Mouse (Mus musculus) neural tube, embryonic 13.5 days (tissue): ENCODE data around the gene AW011738. TPM values are rescaled to one million over a fixed set of nuclear protein-coding genes. Genes with fewer than 3 reads are reported as not detected.

Experiments used
- ATAC-seq: fragments of 200-750 bp; cut with Nextera tagmentation; 2 replicates; pipeline ENCODE4 v1.8.0; 2017; ENCODE audit warnings: low read depth, mild to moderate bottlenecking, moderate TSS enrichment, moderate library complexity
- H3K27ac ChIP-seq: fragments of 300-500 bp; sonication (generic); replicated peaks from 2 replicates; pipeline ENCODE4 v1.5.1; 2015; ENCODE audit warnings: moderate library complexity, mild to moderate bottlenecking, inconsistent platforms
- H3K27me3 ChIP-seq: fragments of 300-500 bp; sonication (generic); 2 replicates; pipeline ENCODE4 v1.6.1; 2015; ENCODE audit warnings: mild to moderate bottlenecking, inconsistent platforms
- H3K36me3 ChIP-seq: fragments of 300-500 bp; sonication (generic); 2 replicates; pipeline ENCODE4 v1.6.1; 2015; ENCODE audit warnings: mild to moderate bottlenecking, inconsistent platforms
- H3K4me1 ChIP-seq: fragments of 300-500 bp; sonication (generic); replicated peaks from 2 replicates; pipeline ENCODE4 v1.6.1; 2015; ENCODE audit warnings: inconsistent platforms
- H3K4me2 ChIP-seq: fragments of 300-500 bp; sonication (generic); 2 replicates; pipeline ENCODE4 v1.6.1; 2015; ENCODE audit warnings: inconsistent platforms, mild to moderate bottlenecking, moderate library complexity
- H3K4me3 ChIP-seq: fragments of 300-500 bp; sonication (generic); 2 replicates; pipeline ENCODE4 v1.5.1; 2015; ENCODE audit warnings: mild to moderate bottlenecking, inconsistent platforms
- H3K9ac ChIP-seq: fragments of 300-500 bp; sonication (generic); 2 replicates; pipeline ENCODE4 v1.6.1; 2015; ENCODE audit warnings: moderate library complexity, mild to moderate bottlenecking, inconsistent platforms
- H3K9me3 ChIP-seq: fragments of 300-500 bp; sonication (generic); 2 replicates; pipeline ENCODE4 v1.6.1; 2016; ENCODE audit warnings: inconsistent platforms
- WGBS: fragments of 180-500 bp; shearing (Covaris S2); methylation state at CpG from one replicate; pipeline ENCODE4 v1.1.7; 2015; 5-methylcytosine and 5-hydroxymethylcytosine counted together
- polyA plus RNA-seq: library from polyadenylated mRNA; unstranded; fragments of >200 nt; fragmentation: Nextera tagmentation; extraction: Ambion mirVana; gene quantifications from 2 replicates; pipeline ENCODE4 v1.2.1, GENCODE M21; 2015

The AW011738 gene
- polyA plus RNA-seq, 1 experiment from 2014 or later = 5.1 TPM

DNA sequence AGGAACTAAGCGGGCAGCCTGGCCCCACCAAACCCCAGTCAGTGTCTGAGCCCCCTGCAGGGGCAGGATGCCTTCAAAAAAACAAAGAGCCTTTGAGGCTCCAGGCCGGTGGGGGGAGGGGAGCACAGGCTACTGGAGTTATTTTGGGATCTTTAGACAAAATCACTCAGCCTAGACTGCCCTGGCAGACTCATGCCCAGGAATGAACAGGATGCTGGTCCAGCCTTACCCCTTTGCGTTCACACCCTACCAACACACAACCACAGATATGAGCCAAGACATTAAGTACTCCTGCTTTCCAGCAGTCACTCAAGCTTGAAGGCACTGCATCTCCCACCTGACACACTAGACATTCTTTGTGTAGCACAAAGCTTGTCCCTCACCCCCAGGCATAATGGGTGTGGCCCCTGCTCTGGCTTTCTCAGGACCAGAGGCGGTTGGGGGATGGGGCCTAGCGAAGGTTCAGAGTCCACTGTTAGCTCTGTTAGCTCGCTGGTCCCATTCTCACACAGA is 14.2 kb upstream of the AW011738 start:
- Histone ChIP-seq H3K9me3 (no peaks in the 10 kb centered on the region), H3K36me3 (peaks cover 42% of the 10 kb centered on the region), H3K27me3 (no peaks in the 10 kb centered on the region), H3K4me1 (peaks cover 100% of the 10 kb centered on the region), H3K9ac (peak overlapping the region; percentile 51), H3K4me2 (peak overlapping the region; percentile 35), H3K4me3 (no peak overlapping the region), H3K27ac (peak overlapping the region; percentile 98)
- ATAC-seq = peak; percentile 36; the same call in 1 of the 2 replicates
- WGBS = 11% methylated on average over 6 of the region's 6 CpGs

DNA sequence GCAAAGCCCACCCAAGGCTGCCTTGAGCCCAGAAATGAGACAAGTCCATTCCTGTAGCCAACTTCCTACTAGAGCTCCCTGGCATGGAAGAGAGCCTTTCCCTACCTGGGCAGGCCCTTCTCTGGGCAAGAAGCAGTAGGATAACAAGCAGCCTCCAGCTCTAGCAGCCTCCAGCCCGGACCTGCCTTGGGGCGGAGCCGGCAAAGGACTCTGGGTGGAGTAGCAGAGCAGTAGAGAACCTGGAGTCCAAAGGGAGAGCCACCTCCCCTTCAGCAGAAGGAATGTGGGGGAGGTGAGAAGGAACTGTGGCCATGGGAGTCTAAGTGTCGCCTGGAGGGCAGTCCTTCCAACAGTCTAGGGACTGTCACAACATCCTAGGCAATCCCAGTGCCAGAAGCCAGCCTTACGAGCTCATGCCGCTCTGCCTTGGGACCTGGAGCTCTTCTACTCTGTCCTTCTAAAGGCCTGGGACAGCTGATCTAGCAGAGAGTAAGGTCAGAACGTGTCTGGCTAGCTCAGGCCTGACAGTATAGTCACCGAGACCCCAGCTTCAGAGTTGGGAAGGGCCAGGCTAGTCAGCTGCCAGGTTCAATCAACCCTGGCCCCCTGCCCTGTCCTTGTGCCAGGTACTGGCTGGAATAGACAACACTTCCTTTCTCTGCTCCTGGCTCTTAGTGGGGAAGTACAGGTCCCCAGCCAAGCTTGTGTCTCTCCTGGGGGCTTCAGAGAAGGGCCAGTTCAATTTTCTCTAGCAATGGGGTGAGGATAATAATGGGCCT is 10.5 kb upstream of the AW011738 start:
- Histone ChIP-seq H3K9ac (peak overlapping the region; percentile 42; the same call in 1 of the 2 replicates), H3K4me3 (no peak overlapping the region), H3K36me3 (peaks cover 55% of the 10 kb centered on the region), H3K27ac (0 out of 2 replicates have a peak overlapping the region, but pooled peaks have one; percentile 28), H3K9me3 (no peaks in the 10 kb centered on the region), H3K4me1 (peaks cover 90% of the 10 kb centered on the region), H3K4me2 (peak overlapping the region; percentile 88; the same call in 1 of the 2 replicates), H3K27me3 (no peaks in the 10 kb centered on the region)
- WGBS = 55% methylated on average over 8 of the region's 8 CpGs
- no peak for ATAC-seq

DNA sequence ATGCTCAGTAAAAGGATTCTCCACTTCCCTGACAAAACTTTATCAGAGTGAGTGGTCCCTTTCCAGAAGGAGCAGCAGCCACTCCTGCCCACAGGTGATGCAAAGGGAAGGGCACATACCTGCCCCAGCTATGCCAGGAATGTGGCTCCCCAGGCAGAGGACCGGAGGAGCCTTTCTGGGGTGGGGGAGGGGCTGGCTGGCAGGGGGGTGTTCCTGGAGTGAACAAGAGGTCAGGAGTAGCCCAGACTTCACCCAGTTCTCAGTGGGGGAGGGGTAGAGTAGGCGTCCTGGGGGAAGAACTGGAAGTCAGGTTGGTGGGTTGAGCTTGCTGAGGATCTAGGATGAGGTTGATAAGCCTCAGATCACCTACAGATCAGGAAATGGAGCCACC is 9.9 kb upstream of the AW011738 start:
- WGBS = 25% methylated on average over 2 of the region's 2 CpGs
- H3K27ac ChIP-seq = 0 out of 2 replicates have a peak overlapping the region, but pooled peaks have one; percentile 28
- H3K9ac ChIP-seq = peak overlapping the region; percentile 95; the same call in 1 of the 2 replicates
- H3K27me3 ChIP-seq = no peaks in the 10 kb centered on the region
- peaks cover 85% of the 10 kb centered on the region for H3K4me1 ChIP-seq
- H3K9me3 ChIP-seq = no peaks in the 10 kb centered on the region
- ATAC-seq = no peak
- no peak overlapping the region for H3K4me3 ChIP-seq
- peak overlapping the region; percentile 88; the same call in 1 of the 2 replicates for H3K4me2 ChIP-seq
- H3K36me3 ChIP-seq = peaks cover 55% of the 10 kb centered on the region

DNA sequence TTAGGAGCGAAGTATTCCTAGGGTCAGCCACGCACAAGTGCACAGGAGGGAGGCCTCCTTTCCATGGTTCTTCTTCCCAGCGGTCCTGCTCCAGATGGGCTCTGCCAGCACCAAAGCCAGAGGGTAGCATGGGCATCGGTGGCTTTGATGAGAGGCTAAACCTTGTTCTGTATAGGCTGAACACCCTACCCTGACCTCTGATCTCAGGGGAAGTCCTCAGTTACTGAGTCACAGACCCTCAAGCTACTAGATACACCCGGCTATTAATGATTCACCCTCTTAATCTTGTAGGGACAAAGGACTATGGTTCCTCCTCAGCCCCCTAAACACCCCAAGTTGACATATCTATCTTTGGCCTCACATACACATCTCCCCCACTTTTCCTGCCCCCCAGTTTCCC is 9.2 kb upstream of the AW011738 start:
- Histone ChIP-seq H3K4me1 (peaks cover 77% of the 10 kb centered on the region), H3K9ac (peak overlapping the region; percentile 95; the same call in 1 of the 2 replicates), H3K27ac (no peak overlapping the region), H3K4me2 (peak overlapping the region; percentile 88), H3K36me3 (peaks cover 55% of the 10 kb centered on the region), H3K9me3 (no peaks in the 10 kb centered on the region), H3K27me3 (no peaks in the 10 kb centered on the region), H3K4me3 (peak overlapping the region; percentile 91)
- 63% methylated on average over 5 of the region's 5 CpGs for WGBS
- ATAC-seq = no peak

DNA sequence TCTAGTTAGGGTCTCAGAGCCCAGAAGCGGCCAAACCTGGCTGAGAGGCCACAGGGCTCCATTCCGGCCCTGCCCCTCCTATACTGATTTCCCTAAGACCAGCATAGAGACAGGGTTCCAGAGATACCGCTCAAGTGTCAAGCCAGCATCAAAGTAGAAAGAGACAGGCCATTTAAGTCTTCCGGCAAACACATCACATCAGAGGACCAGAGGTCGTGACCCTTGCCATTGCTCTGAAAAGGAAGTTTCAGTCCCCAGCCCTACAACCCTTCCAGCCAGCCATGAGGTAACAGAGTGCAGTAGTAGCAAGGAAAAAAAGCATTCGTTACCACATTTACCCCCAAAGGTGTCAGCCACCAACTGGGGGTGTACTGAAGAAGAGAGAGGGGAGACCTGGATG is 8.8 kb upstream of the AW011738 start:
- ATAC-seq = no peak
- H3K4me1 ChIP-seq = peaks cover 73% of the 10 kb centered on the region
- H3K4me3 ChIP-seq = peak overlapping the region; percentile 91
- WGBS = 25% methylated on average over 6 of the region's 6 CpGs
- no peaks in the 10 kb centered on the region for H3K27me3 ChIP-seq
- no peaks in the 10 kb centered on the region for H3K9me3 ChIP-seq
- peaks cover 55% of the 10 kb centered on the region for H3K36me3 ChIP-seq
- peak overlapping the region; percentile 95 for H3K9ac ChIP-seq
- peak overlapping the region; percentile 24; the same call in 1 of the 2 replicates for H3K27ac ChIP-seq
- H3K4me2 ChIP-seq = peak overlapping the region; percentile 88

DNA sequence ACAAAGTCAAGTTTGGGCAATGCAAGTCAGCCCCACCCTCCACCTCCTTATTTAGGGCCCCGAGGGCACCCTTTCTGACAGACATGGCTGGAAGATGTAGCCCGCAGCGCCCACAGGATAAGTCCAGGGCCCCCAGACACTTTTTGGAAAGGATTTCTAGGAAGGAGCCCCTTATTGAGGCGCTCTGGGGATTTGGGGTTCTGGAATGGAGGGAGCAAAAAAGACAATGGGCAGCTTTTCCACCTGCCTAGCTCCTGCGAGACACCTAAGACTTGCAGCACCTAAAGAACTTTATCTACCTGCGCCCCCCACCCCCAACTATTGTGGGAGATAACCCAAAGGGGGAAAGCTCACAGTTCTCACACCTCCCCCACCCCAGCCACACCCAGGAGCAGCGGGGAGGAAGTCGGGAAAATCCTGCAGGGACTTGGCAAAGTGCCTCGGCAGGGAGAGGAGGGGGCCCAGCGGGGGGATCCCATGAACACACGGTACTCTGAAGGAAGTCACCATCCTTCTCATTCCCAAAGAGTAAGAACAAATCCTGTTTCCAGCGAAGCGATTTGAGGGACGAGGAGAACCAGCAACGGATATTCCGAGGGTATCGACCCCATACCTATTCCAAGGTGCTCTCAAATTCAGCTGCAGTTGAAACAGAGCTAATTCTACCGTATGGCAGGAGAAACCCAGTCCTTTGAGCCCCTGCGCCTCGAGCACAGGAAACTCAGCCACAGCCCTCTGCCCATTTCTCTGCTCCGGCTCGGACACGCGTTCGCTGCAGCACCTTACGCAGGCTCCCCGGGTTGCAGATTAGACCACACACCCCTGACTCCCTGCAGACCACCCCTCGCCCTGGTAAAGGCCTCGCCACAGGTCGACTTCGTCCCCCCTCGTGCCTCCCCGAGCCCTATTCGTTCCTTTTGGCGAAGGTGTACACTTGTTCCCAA is 6.9 kb upstream of the AW011738 start:
- WGBS = 3% methylated on average over 35 of the region's 35 CpGs

DNA sequence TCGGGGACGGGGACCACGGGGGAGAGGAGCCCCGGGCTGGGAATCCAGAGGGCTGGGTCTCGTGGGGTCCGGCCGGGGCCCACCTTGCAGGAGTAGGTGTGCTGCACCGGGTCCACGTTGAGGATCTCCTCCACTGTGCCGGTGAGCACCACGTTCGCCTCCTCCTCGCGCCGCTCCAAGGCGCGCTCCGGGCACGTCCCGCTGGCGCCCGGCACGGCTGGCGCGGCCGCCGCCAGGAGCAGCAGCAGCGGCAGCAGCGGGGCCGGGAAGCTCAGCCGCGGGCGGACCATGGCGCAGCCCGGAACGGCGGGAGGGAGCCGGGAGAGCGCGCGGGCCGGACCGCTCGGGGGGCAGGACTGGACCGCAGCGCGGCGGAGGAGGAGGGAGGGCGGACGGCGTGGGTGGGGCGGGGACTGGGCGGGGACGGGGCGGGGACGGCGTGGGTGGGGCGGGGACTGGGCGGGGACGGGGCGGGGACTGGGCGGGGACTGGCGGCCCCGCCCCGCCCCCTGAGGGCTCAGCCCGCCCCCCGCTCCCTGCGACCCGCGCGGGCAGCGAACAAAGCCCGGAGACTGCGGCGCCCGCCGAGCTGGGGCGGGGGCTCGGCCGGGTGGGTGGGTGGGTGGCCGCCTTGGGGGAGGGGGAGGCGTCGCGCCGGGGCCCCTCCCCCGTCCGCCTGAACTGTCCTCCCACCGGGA is 5.8 kb upstream of the AW011738 start, which contains the start of gene Agrn:
Gene Agrn (minus strand): TSS at position 358 of the 698 bp plus-strand sequence.
- peak; percentile 78 for ATAC-seq
- under 1% methylated on average over 33 of the region's 88 CpGs for WGBS
- Histone ChIP-seq H3K4me2 (peak within 1 kb of the TSS; percentile 88), H3K9me3 (no peaks in the 10 kb centered on the region), H3K4me3 (peak within 1 kb of the TSS; percentile 91), H3K9ac (peak within 1 kb of the TSS; percentile 95), H3K36me3 (peaks cover 29% of the 10 kb centered on the region), H3K4me1 (peaks cover 44% of the 10 kb centered on the region), H3K27ac (peak within 1 kb of the TSS; percentile 97), H3K27me3 (peaks cover 3% of the 10 kb centered on the region; the same call in 1 of the 2 replicates)

More for the DNA sequence above, 6.9 kb upstream of the AW011738 start:
- Histone ChIP-seq H3K27ac (peak overlapping the region; percentile 89), H3K4me2 (peak overlapping the region; percentile 88), H3K36me3 (peaks cover 39% of the 10 kb centered on the region), H3K4me3 (peak overlapping the region; percentile 91), H3K9ac (peak overlapping the region; percentile 95), H3K9me3 (no peaks in the 10 kb centered on the region), H3K27me3 (no peaks in the 10 kb centered on the region), H3K4me1 (peaks cover 55% of the 10 kb centered on the region)
- 0 out of 2 replicates have a peak, but pooled peaks have one; percentile 1 for ATAC-seq

DNA sequence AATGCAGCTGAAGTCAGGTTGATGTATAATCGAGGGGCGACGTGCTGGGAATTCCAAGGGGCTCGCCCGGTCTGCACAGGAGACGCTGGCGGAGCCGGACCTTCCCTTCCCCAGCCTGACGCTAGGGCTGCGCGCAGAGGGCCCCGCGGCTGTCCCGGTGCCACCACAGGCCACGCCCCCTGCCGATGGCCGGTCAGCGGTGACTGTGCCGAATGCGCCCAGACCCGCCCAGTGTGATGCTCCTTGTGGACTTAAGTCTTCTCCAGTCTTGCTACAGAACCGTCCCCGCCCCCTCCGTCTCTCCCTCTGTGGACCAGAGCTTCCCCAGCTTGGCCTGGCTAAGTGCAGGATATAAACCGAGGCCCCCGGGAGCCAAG is 5.3 kb upstream of the AW011738 start:
- Histone ChIP-seq H3K4me1 (peaks cover 44% of the 10 kb centered on the region), H3K27ac (peak overlapping the region; percentile 97), H3K4me3 (peak overlapping the region; percentile 91), H3K9ac (peak overlapping the region; percentile 76), H3K27me3 (peaks cover 8% of the 10 kb centered on the region; the same call in 1 of the 2 replicates), H3K9me3 (no peaks in the 10 kb centered on the region), H3K36me3 (peaks cover 23% of the 10 kb centered on the region), H3K4me2 (peak overlapping the region; percentile 56)
- peak; percentile 94 for ATAC-seq
- WGBS = under 1% methylated on average over 26 of the region's 26 CpGs

DNA sequence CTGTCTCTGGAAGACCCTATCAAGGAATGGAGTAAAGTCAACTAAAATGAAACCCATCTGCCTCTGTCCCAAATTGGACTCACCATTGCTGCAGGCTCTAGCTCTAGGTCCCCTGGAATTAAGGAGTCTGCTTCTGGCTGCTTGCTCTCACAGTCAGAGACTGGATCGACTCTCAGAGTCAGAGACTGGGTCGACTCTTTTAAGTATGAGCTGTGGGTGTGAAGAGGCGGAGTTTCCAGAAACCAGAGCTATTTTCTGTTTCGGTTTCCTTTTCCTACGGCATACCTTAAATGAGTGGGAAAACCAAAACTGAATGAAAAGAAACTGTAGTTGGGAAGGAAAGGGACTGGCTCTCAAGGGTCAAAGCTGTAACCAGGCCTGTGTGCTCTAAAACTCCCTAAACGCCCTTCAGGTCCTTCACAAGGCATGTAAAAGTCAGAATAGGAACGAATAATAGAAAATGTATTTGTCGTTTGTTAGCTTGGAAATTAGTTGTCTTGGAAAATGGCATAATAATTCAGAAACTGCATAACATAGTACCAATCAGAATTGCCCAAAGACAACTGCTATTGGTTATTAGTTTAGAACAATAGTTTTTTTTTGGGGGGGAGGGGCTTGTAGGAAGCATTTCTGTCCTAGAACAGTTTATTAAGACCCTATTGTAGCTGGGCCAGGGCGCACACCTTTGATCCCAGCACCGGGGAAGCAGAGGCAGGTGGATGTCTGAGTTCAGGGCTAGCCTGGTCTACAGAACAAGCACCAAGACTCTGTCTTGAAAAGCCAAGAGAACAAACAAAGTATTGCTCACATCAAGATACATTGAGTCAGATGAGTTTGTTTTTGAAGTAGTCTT is 2.3 kb upstream of the AW011738 start, which contains the start of gene Isg15:
Gene Isg15 (minus strand): TSS at position 196 of the 853 bp plus-strand sequence.
- Histone ChIP-seq H3K4me2 (no peak within 1 kb of the TSS), H3K27me3 (peaks cover 26% of the 10 kb centered on the region; the same call in 1 of the 2 replicates), H3K4me1 (peaks cover 37% of the 10 kb centered on the region), H3K27ac (no peak within 1 kb of the TSS), H3K9me3 (no peaks in the 10 kb centered on the region), H3K4me3 (no peak within 1 kb of the TSS), H3K36me3 (no peaks in the 10 kb centered on the region), H3K9ac (no peak within 1 kb of the TSS)
- WGBS = 64% methylated on average over 10 of the region's 10 CpGs
- ATAC-seq = no peak

DNA sequence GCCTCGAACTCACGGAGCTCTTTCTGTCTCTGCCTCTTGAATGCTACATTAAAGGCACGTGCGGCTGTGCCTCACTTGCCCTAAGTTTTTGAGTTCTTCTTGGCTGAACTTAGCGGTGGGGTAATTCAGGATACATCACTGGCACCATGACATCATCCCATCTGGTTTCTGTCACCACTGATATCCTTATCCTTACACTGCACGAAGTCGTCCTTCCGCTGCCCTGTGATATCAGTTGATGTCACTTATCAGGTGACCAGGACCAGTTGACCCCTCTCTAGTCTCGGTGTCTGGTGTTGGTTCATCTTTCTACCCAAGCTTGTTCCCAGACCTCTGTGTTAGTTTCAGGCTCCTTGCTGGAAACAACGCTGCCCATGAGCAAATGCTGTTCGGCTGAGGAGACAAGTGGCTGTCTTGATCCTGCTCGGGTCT is 626 bp upstream of the AW011738 start:
- peak overlapping the region; percentile 92 for H3K4me2 ChIP-seq
- peaks cover 29% of the 10 kb centered on the region for H3K4me1 ChIP-seq
- H3K9ac ChIP-seq = peak overlapping the region; percentile 79
- ATAC-seq = no peak
- 44% methylated on average over 12 of the region's 12 CpGs for WGBS
- peak overlapping the region; percentile 55 for H3K4me3 ChIP-seq
- H3K9me3 ChIP-seq = no peaks in the 10 kb centered on the region
- H3K27me3 ChIP-seq = peaks cover 26% of the 10 kb centered on the region; the same call in 1 of the 2 replicates
- 0 out of 2 replicates have a peak, but pooled peaks cover 3% of the 10 kb centered on the region for H3K36me3 ChIP-seq
- H3K27ac ChIP-seq = peak overlapping the region; percentile 77
